Mouse (Mus musculus) E14TG2a.4 (cell line): ENCODE results near the gene Egfl8.

ENCODE experiments used
- CTCF ChIP-seq: conservative IDR thresholded peaks from 2 replicates; pipeline ENCODE4 v1.5.1; 2014; ENCODE audit warnings: low read length
- NANOG ChIP-seq: IDR thresholded peaks from 2 replicates; pipeline ENCODE4 v1.6.1; 2014; ENCODE audit warnings: borderline replicate concordance, low read length, mixed read lengths
- POU5F1 ChIP-seq: IDR thresholded peaks from 2 replicates; pipeline ENCODE4 v1.6.1; 2014; ENCODE audit warnings: low read length, borderline replicate concordance

- TF ChIP-seq CTCF (no peak), NANOG (no peak), POU5F1 (no peak)
Measured at GRCm38 (mm10) chr17:34605609-34606008, 10.2 kb downstream of the Egfl8 start.
